Mouse (Mus musculus) spleen, adult 2 months (tissue): ENCODE results near the gene N4bp2l2. TPM values are rescaled to one million over a fixed set of nuclear protein-coding genes. Genes with fewer than 3 reads are reported as not detected.

Source experiments
- DNase-seq, 2 experiments: peaks; one replicate each; pipeline versions ENCODE4 v3.0.0 to v3.0.0-alpha.2; 2012 to 2021; ENCODE audit warnings: low spot score in 2 of 2, low read depth in 1 of 2
- H3K27ac ChIP-seq: fragments of 200-500 bp; 2 replicates; pipeline ENCODE4 v1.5.1; 2012; ENCODE audit warnings: low read length, inconsistent platforms; ENCODE audit not compliant: insufficient read depth
- H3K27me3 ChIP-seq: fragments of 200-500 bp; 2 replicates; pipeline ENCODE4 v1.6.1; 2012; ENCODE audit warnings: mild to moderate bottlenecking, moderate library complexity, low read length, inconsistent platforms; ENCODE audit not compliant: control insufficient read depth, insufficient read depth
- H3K36me3 ChIP-seq: fragments of 200-500 bp; 2 replicates; pipeline ENCODE4 v1.6.1; 2012; ENCODE audit warnings: mild to moderate bottlenecking, low read length, inconsistent platforms; ENCODE audit not compliant: control insufficient read depth, insufficient read depth
- H3K4me1 ChIP-seq: fragments of 200-500 bp; 2 replicates; pipeline ENCODE4 v1.6.1; 2011; ENCODE audit warnings: inconsistent platforms; ENCODE audit not compliant: control insufficient read depth, insufficient read depth, insufficient read length
- H3K4me3 ChIP-seq: fragments of 200-500 bp; 2 replicates; pipeline ENCODE4 v1.5.1; 2011; ENCODE audit warnings: mild to moderate bottlenecking, inconsistent platforms; ENCODE audit not compliant: insufficient read depth, insufficient read length; ENCODE audit errors: extremely low read depth
- CTCF ChIP-seq: fragments of 200-500 bp; IDR thresholded peaks from 2 replicates; pipeline ENCODE4 v1.5.1; 2011; ENCODE audit warnings: mild to moderate bottlenecking, inconsistent platforms; ENCODE audit not compliant: insufficient read depth, insufficient read length, insufficient replicate concordance; ENCODE audit errors: extremely low read depth
- POLR2A ChIP-seq: fragments of 200-500 bp; IDR thresholded peaks from 2 replicates; pipeline ENCODE4 v1.6.1; 2011; ENCODE audit warnings: low read depth, low read length, inconsistent platforms
- WGBS: fragments of 180-500 bp; shearing (Covaris S2); methylation state at CpG from one replicate; pipeline ENCODE4 v1.1.7; 2018; 5-methylcytosine and 5-hydroxymethylcytosine counted together
- polyA plus RNA-seq: library from polyadenylated mRNA; depleted of rRNA; stranded (reverse); fragments of >200 nt; gene quantifications from 2 replicates; pipeline ENCODE4 v1.2.3, GENCODE M21; 2012

N4bp2l2 gene
- polyA plus RNA-seq, 1 experiment, result 4.4 TPM

DNA sequence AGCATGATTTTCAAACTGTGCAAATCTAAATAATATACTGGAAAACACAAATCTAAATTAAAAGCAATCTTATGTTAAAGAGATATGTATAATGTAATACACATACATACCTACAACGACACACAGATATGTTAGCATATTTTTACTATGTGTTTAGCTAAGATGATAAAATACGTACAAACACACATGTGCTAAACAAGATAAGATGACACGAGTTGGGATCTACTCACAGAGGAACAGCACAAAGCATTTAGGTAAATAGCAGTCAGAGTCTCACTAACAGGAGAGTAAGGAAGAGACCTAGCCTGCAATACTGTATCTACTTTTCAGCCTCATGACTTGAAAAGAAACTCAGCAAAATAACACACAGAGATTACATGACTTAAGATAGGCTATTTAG is 24.5 kb downstream of the N4bp2l2 start:
- no peaks in the 10 kb centered on the region for H3K27me3 ChIP-seq
- no peak overlapping the region for H3K27ac ChIP-seq
- H3K4me3 ChIP-seq, result no peak overlapping the region
- TF ChIP-seq CTCF (no peak), POLR2A (no peak)
- peaks cover 25% of the 10 kb centered on the region for H3K36me3 ChIP-seq
- 80% methylated on average over 3 of the region's 3 CpGs for WGBS
- H3K4me1 ChIP-seq, result no peaks in the 10 kb centered on the region
- DNase-seq, result no peak

GRCm38 (mm10) chr5:150629692-150630091 is 36.3 kb downstream of the N4bp2l2 start:
- H3K27me3 ChIP-seq, result no peaks in the 10 kb centered on the region
- TF ChIP-seq POLR2A, result no peak
- TF ChIP-seq CTCF, result no peak
- H3K36me3 ChIP-seq, result no peaks in the 10 kb centered on the region; the same call in 1 of the 2 replicates
- no peak for DNase-seq
- H3K4me1 ChIP-seq, result no peaks in the 10 kb centered on the region
- no peak overlapping the region for H3K27ac ChIP-seq
- 92% methylated on average over 2 of the region's 2 CpGs for WGBS
- H3K4me3 ChIP-seq, result no peak overlapping the region

- TF ChIP-seq POLR2A (no peak), CTCF (no peak)
- Histone ChIP-seq H3K27ac (no peak overlapping the region), H3K27me3 (no peaks in the 10 kb centered on the region), H3K36me3 (no peaks in the 10 kb centered on the region), H3K4me1 (no peaks in the 10 kb centered on the region), H3K4me3 (no peak overlapping the region)
- WGBS, result 89% methylated on average over 1 of the region's 1 CpGs
- DNase-seq, result no peak
These were observed 36.7 kb downstream of the N4bp2l2 start for GRCm38 (mm10) chr5:150629272-150629671.

- no peak overlapping the region for H3K4me3 ChIP-seq
- H3K27me3 ChIP-seq, result no peaks in the 10 kb centered on the region
- DNase-seq, result no peak
- H3K4me1 ChIP-seq, result peaks cover 8% of the 10 kb centered on the region
- H3K36me3 ChIP-seq, result no peaks in the 10 kb centered on the region
- WGBS, result 89% methylated on average over 7 of the region's 7 CpGs
- TF ChIP-seq CTCF, result no peak
- no peak for TF ChIP-seq POLR2A
- no peak overlapping the region for H3K27ac ChIP-seq
These were observed 40.5 kb downstream of the N4bp2l2 start for GRCm38 (mm10) chr5:150625528-150625927.

DNA sequence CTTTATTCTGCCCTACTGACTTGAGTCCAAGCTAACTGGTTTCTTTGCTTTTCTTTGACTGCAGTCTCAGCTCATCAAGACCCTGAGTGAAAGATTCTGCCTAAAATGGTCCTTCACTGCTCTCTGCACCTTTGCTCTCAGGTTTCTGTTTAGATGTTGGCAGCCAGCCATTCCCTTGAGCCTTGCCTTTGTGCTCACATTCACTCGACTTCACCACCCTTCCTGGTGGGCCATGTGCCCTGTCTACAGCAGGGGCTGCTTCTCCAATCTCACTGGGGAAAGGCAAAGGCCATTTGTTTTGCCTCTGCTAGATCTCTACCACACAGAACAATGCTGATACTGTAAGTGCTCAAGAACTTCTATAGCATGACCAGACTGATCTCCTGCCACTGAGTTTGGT is 43.2 kb downstream of the N4bp2l2 start:
- H3K4me3 ChIP-seq, result no peak overlapping the region
- H3K36me3 ChIP-seq, result no peaks in the 10 kb centered on the region
- no peak overlapping the region for H3K27ac ChIP-seq
- H3K4me1 ChIP-seq, result peaks cover 13% of the 10 kb centered on the region
- DNase-seq, result no peak
- H3K27me3 ChIP-seq, result no peaks in the 10 kb centered on the region
- WGBS, result 55% methylated on average over 1 of the region's 1 CpGs
- TF ChIP-seq POLR2A (no peak), CTCF (no peak)

- 6% methylated on average over 3 of the region's 3 CpGs for WGBS
- H3K27me3 ChIP-seq, result no peaks in the 10 kb centered on the region
- H3K36me3 ChIP-seq, result no peaks in the 10 kb centered on the region
- TF ChIP-seq POLR2A (no peak), CTCF (no peak)
- DNase-seq, result peak; percentile 50 to 76
- H3K4me3 ChIP-seq, result no peak overlapping the region
- peak overlapping the region; percentile 66; the same call in 1 of the 2 replicates for H3K27ac ChIP-seq
- H3K4me1 ChIP-seq, result peaks cover 13% of the 10 kb centered on the region
These were observed 44.4 kb downstream of the N4bp2l2 start for GRCm38 (mm10) chr5:150621592-150621991.

- 48% methylated on average over 7 of the region's 7 CpGs for WGBS
- no peak overlapping the region for H3K4me3 ChIP-seq
- no peaks in the 10 kb centered on the region for H3K36me3 ChIP-seq
- DNase-seq, result no peak
- no peaks in the 10 kb centered on the region for H3K27me3 ChIP-seq
- TF ChIP-seq POLR2A, result no peak
- TF ChIP-seq CTCF, result no peak
- H3K4me1 ChIP-seq, result peaks cover 13% of the 10 kb centered on the region
- H3K27ac ChIP-seq, result peak overlapping the region; percentile 16; the same call in 1 of the 2 replicates
These were observed 45.3 kb downstream of the N4bp2l2 start for GRCm38 (mm10) chr5:150620588-150621135.
